Mouse (Mus musculus): Measurements from ENCODE around the gene Ankrd54.
A peak's percentile ranks its signal among the peaks of the same experiment; 100 is the strongest.
"Not testable (repeated sequence)": the region's sequence is repeated elsewhere in the genome, so short reads cannot be mapped to it uniquely, and the experiment has no call there.

Gene Ankrd54

DNA sequence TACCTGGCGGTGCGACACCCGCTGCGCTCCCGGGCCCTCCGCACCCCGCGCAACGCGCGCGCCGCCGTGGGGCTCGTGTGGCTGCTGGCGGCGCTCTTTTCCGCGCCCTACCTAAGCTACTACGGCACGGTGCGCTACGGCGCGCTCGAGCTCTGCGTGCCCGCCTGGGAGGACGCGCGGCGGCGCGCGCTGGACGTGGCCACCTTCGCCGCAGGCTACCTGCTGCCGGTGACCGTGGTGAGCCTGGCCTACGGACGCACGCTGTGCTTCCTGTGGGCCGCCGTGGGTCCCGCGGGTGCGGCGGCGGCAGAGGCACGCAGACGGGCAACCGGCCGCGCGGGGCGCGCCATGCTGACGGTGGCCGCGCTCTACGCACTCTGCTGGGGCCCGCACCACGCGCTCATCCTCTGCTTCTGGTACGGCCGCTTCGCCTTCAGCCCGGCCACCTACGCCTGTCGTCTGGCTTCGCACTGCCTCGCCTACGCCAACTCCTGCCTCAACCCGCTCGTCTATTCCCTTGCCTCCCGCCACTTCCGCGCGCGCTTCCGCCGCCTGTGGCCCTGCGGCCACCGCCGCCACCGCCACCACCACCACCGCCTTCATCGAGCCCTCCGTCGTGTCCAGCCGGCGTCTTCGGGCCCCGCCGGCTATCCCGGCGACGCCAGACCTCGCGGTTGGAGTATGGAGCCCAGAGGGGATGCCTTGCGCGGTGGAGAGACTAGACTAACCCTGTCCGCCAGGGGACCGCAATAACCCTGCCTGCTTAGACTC is 19.8 kb downstream of the Ankrd54 start:
- DNase-seq (ENCODE audit: low spot score in 2 of 2), result peak; percentile 53 to 56

- DNase-seq (ENCODE audit: low spot score in 2 of 2), result no peak
Measured at GRCm38 (mm10) chr15:79041585-79041984, 21.1 kb downstream of the Ankrd54 start, which contains the start of gene Galr3. Gene Galr3, plus strand, starts transcription at chr15:79041885.

GRCm38 (mm10) chr15:79040501-79041416 is 21.9 kb downstream of the Ankrd54 start:
- DNase-seq (ENCODE audit: low spot score in 2 of 2), result no peak

- peak in 1 of 2 experiments; percentile 53 for DNase-seq (ENCODE audit: low spot score in 2 of 2)
Measured at GRCm38 (mm10) chr15:79038853-79039252, 23.8 kb downstream of the Ankrd54 start.

- DNase-seq (ENCODE audit: low spot score in 2 of 2), result no peak
Measured at GRCm38 (mm10) chr15:79038331-79038730, 24.4 kb downstream of the Ankrd54 start.

GRCm38 (mm10) chr15:79037913-79038328 is 24.8 kb downstream of the Ankrd54 start:
- peak; percentile 62 to 71 for DNase-seq (ENCODE audit: low spot score in 2 of 2)

- DNase-seq (ENCODE audit: low spot score in 2 of 2), result not testable (repeated sequence)
Measured at GRCm38 (mm10) chr15:79031908-79032307, 30.8 kb downstream of the Ankrd54 start.

- peak; percentile 80 to 90 for DNase-seq (ENCODE audit: low spot score in 2 of 2)
Measured at GRCm38 (mm10) chr15:79030551-79031435, 31.9 kb downstream of the Ankrd54 start.

GRCm38 (mm10) chr15:79029519-79030241 is 33.0 kb downstream of the Ankrd54 start:
- no peak for DNase-seq (ENCODE audit: low spot score in 2 of 2)

- DNase-seq (ENCODE audit: low spot score in 2 of 2), result no peak
Measured at GRCm38 (mm10) chr15:79028823-79029484, 33.7 kb downstream of the Ankrd54 start.

GRCm38 (mm10) chr15:79028237-79028738 is 34.4 kb downstream of the Ankrd54 start, which contains the start of gene H1f0:
Gene H1f0, plus strand, starts transcription at chr15:79028450.
- peak; percentile 94 to 96 for DNase-seq (ENCODE audit: low spot score in 2 of 2)

DNA sequence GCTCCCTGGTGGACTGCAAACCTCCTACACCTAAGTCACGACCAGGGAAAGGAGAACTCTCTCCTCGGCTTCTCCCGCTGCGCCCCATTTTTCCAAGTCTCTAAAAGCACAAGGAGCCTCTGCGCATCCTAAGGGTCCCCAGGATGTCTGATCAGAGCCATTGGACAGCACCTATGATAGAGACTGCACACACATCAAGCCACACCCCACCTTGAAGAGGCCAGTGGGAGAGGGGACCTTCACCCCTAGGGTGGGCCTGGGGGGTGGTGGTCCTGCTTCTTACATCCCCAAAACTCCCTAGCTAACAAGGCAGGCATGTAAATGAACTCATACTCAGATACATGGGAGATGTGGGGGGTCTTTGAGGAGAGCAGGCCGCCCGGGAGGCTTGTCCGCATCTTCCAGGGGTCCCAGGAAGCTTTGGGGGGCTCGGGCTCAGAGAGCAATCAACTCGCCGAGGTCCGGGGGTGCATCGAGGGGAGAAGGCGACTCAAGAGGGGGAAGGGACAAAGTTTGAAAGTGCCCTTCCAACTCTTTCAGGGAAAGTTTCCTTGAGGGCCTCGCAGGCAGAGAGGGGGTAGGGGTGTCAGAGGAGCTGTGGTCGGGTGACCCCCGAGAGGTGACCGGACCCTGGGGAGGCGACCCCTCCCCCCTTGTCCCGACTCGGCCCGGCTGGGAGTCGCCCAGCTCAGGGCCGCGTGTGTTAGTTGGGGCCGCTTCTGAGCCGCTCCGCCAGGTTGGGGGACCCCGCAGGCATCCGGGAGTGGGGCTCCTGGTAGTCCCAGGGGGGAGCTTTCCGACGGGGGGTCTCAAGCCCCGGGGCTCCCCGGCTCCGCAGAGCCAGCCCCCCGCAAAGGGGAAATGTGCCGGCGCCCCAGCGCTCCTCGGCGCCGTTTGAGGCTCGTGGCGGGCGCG is 35.1 kb downstream of the Ankrd54 start:
- DNase-seq (ENCODE audit: low spot score in 2 of 2), result no peak

DNA sequence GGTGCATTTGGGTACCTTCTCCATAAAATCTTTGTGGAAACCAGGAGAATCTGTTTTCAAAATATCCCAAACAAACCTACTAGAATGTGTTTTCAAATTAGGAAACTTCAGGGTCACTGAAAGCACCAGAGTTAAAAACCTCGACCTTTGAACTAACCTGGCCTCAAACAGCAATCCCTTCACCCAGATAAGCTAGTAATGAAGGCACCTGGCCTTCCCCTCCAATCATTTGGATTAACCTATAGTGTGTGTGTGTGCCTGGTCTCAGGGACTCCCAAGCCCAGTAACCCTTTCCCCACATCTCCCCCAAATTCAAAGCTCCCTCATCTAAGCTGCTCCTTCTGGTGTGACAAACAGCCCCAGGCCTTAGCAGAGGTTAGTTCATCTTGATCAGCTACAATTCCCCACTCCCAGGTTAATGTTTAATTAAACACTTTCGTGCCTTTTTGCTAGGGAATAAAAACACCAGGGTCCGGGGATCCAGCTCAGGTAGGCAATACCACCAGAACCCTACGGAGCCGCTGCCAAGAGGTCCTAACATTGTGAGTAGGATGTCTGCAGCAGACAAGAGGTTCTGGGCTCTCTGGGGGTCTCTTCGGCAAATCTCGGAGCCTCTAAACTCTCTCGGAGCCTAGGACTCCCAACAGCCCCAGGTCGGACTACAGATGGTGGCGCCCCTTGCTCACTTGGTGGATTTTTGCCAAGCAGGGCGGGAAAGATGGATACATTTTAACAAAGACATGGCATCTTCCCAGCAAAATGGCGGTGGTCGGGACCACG is 36.0 kb downstream of the Ankrd54 start:
- no peak for DNase-seq (ENCODE audit: low spot score in 2 of 2)

DNA sequence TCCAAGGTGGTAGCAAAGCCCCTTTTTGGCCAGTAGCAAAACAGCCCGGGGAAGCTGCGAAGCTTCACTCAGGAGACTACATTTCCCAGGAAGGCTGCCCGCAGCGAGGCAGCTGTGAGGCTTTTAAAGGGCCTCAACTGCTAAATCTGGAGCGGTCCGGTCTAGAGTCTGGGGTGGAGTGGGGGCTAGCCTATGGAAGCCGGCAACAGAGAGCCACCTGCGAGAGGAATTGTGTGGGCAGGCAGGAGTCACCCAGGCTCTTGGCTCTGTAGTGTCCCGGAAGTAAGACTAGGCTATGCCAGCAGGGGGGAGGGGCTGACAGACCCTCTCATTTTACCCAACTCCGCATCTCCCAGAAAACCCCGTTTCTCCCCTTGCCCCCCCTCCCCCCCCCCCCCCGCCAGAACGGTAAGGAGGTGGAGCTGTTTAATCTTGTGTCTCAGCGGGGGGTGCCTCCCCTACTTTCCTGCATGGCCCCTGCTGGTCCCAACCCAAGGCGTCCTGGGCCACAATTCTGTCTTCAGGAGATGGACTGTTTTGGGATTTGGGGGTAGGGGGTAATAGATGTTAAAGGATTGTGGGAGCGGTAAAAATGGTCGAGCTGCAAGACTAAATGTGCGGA is 36.9 kb downstream of the Ankrd54 start:
- peak in 1 of 2 experiments; percentile 41 for DNase-seq (ENCODE audit: low spot score in 2 of 2)

- DNase-seq (ENCODE audit: low spot score in 2 of 2), result no peak
Measured at GRCm38 (mm10) chr15:79023366-79023765, 39.3 kb downstream of the Ankrd54 start.

DNA sequence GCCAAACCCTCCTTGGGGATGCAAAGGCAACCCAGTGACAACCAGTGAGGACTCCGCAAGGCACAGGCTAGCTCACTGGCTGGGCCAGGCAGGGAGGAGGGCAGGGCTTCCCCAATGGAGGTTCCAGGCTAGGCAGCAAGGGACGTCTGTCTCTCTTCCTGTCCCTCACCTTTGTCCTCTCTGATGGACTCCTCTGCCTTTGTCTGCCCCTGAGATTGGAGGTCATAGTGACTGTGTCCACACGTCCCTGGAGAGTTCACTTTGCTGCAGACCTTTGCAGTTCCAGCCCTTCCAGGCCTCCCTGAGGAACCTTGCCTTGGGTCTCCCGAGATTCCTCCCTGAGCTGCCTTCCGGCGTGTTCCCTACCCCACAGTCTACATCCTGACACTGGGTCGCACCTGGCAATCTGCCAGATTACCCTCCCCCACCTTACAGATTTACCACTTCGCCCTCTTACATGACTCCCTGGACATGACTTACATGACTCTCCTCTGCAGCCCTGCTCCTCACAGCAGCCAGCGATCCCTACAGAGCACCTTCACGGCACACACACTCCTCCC is 39.9 kb downstream of the Ankrd54 start:
- no peak for DNase-seq (ENCODE audit: low spot score in 2 of 2)

DNA sequence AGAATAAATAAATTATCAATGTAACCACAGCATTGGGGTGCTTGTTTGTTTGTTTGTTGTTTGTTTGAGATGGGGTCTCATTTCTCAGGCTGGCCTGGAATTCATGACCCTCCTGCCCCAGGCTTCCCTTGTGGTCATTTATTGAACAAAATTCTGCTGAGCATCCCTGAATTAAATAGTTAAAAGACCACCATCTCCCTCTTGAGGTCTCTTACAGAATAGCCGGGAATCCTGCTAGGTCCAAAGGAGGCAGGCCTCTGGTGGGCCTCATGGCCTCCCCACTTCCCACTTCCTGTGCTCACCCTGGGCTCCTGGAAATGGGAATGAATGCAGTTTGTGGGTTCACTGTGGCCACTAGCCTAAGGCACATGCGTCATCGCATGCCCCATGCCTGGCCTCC is 43.8 kb downstream of the Ankrd54 start:
- no peak for DNase-seq (ENCODE audit: low spot score in 2 of 2)
